Mouse (Mus musculus) thymus, postnatal 4 days (tissue): Measurements from ENCODE around the gene Supt16.

Experiments
- DNase-seq: peaks from one replicate; pipeline ENCODE4 v3.0.0; 2021

Supt16 gene

GRCm38 (mm10) chr14:52141445-52142127 lies 55.6 kb downstream of the Supt16 start:
- peak; percentile 11 for DNase-seq

- DNase-seq, result peak; percentile 56
Measured at GRCm38 (mm10) chr14:52140577-52141444, 56.4 kb downstream of the Supt16 start.

GRCm38 (mm10) chr14:52133584-52133983 lies 63.6 kb downstream of the Supt16 start:
- DNase-seq, result no peak

GRCm38 (mm10) chr14:52124636-52125035 lies 72.6 kb downstream of the Supt16 start:
- DNase-seq, result no peak

GRCm38 (mm10) chr14:52123918-52124317 lies 73.3 kb downstream of the Supt16 start:
- DNase-seq, result peak; percentile 87

- no peak for DNase-seq
Measured at GRCm38 (mm10) chr14:52120169-52120568, 77.0 kb downstream of the Supt16 start.

GRCm38 (mm10) chr14:52118823-52119608 lies 78.2 kb downstream of the Supt16 start:
- peak; percentile 70 for DNase-seq

- no peak for DNase-seq
Measured at GRCm38 (mm10) chr14:52118456-52118822, 78.8 kb downstream of the Supt16 start.

- DNase-seq, result no peak
Measured at GRCm38 (mm10) chr14:52117241-52117640, 80.0 kb downstream of the Supt16 start.

GRCm38 (mm10) chr14:52114101-52114500 lies 83.1 kb downstream of the Supt16 start:
- no peak for DNase-seq
